In genomic region chr17:25518144-25518543, GRCm38 (mm10) we compare ENCODE assay signal across 8 mouse cellular contexts. TPM values are rescaled to one million over a fixed set of nuclear protein-coding genes. Genes with fewer than 3 reads are reported as not detected.
DNase-seq lines count a peak whose midpoint lies in the region; ATAC-seq and TF ChIP-seq lines count a peak whose summit lies in the region.

No protein-coding gene starts in this region.

- DNase-seq in gastrocnemius, postnatal 14 days = peak; percentile 43
- no peak for DNase-seq in gastrocnemius, postnatal 25 days
- peak; percentile 18 to 43 for DNase-seq in frontal cortex, adult 2 months (ENCODE audit: extremely low spot score in 1 of 2, low spot score in 1 of 2)
- peak; percentile 41 to 71 for DNase-seq in left cerebral cortex, postnatal 10 days (ENCODE audit: extremely low spot score in 1 of 2, low spot score in 2 of 2)
- peak; percentile 43 for DNase-seq in right cerebral cortex, postnatal 14 days
- DNase-seq in lung, postnatal 0 days (ENCODE audit: low spot score) = no peak
- no peak for DNase-seq in urinary bladder, postnatal 25 days (ENCODE audit: low spot score)

- H3K4me1 ChIP-seq in lung, postnatal 0 days (ENCODE audit: insufficient read depth, low read depth, low read length) = no peaks in the 10 kb centered on the region

- H3K36me3 ChIP-seq in lung, postnatal 0 days (ENCODE audit: insufficient read depth, low read length) = no peaks in the 10 kb centered on the region

- H3K4me2 ChIP-seq in lung, postnatal 0 days (replicated peaks; ENCODE audit: low read depth, low read length) = no peak overlapping the region

- intact Hi-C loops in gastrocnemius, postnatal 14 days (cut with DNase I; ENCODE audit: low total_unique reads) = no loop called here
- intact Hi-C loops in left cerebral cortex, postnatal 10 days (cut with DNase I) = loop anchor here (5.0 kb wide), 1 partner anchor 39 kb away; no protein-coding TSS in a partner anchor

- ATAC-seq in CD4-positive, CD25-positive, alpha-beta regulatory T cell, adult 4 months = no peak
- no peak for ATAC-seq in lung, postnatal 0 days

- no peak overlapping the region for H3K27ac ChIP-seq in lung, postnatal 0 days (ENCODE audit: low read length)

- H3K9ac ChIP-seq in lung, postnatal 0 days (replicated peaks; ENCODE audit: low read depth) = no peak overlapping the region

- no peaks in the 10 kb centered on the region for H3K9me3 ChIP-seq in lung, postnatal 0 days (ENCODE audit: low read length)

- TF ChIP-seq EP300 in lung, postnatal 0 days (IDR thresholded peaks at IDR 0.05) = no peak

- no peak overlapping the region for H3K4me3 ChIP-seq in lung, postnatal 0 days (ENCODE audit: low read depth, low read length)

- no peaks in the 10 kb centered on the region for H3K27me3 ChIP-seq in lung, postnatal 0 days (replicated peaks; ENCODE audit: insufficient read depth, low read length)

- WGBS in lung, postnatal 0 days = 84% methylated on average over 11 of the region's 17 CpGs

- no peak for TF ChIP-seq CTCF in lung, postnatal 0 days (IDR thresholded peaks at IDR 0.05)

RNA-seq across cellular contexts. Expression of gene Sstr5, which starts 21.1 kb away (rescaled TPM):
- total RNA-seq in gastrocnemius, postnatal 14 days (2021) = not detected
- not detected for total RNA-seq in gastrocnemius, postnatal 25 days (2021)
- 0.08 and 0.11 TPM in 2 replicates for polyA plus RNA-seq in frontal cortex, adult 2 months (2012; rRNA removed)
- under 1 TPM; 0.34 to 0.55 TPM for total RNA-seq in left cerebral cortex, postnatal 10 days (2021)
- not detected for polyA plus RNA-seq in CD4-positive, CD25-positive, alpha-beta regulatory T cell, adult 4 months (2017; shearing (Covaris generic))
- polyA plus RNA-seq in lung, postnatal 0 days (2015; fragmentation: Nextera tagmentation; extraction: Ambion mirVana) = 0.05 TPM in 1 of 2 replicates, not detected in the other

RNA-seq across cellular contexts. Expression of gene Sox8, which starts 52.3 kb away (rescaled TPM):
- total RNA-seq in gastrocnemius, postnatal 14 days (2021) = 1 to 10 TPM; 7.2 to 8.8 TPM
- total RNA-seq in gastrocnemius, postnatal 25 days (2021) = 1 to 10 TPM; 1.4 to 2.3 TPM
- polyA plus RNA-seq in frontal cortex, adult 2 months (2012; rRNA removed) = 41.2 and 43.2 TPM in 2 replicates
- 10 to 100 TPM; 45.3 to 56.2 TPM for total RNA-seq in left cerebral cortex, postnatal 10 days (2021)
- not detected for polyA plus RNA-seq in CD4-positive, CD25-positive, alpha-beta regulatory T cell, adult 4 months (2017; shearing (Covaris generic))
- 0.19 and 0.24 TPM in 2 replicates for polyA plus RNA-seq in lung, postnatal 0 days (2015; fragmentation: Nextera tagmentation; extraction: Ambion mirVana)

Comparison
In these comparisons a context has a peak if more than half of its experiments do, and no peak if none do; other contexts are left out.
1. DNase-seq: peak in gastrocnemius, postnatal 14 days (single experiment), frontal cortex, adult 2 months (2 of 2), left cerebral cortex, postnatal 10 days (2 of 2) and right cerebral cortex, postnatal 14 days (single experiment); none in gastrocnemius, postnatal 25 days (single experiment), lung, postnatal 0 days (single experiment) and urinary bladder, postnatal 25 days (single experiment).
2. RNA of gene Sox8, which starts 52.3 kb away (total RNA-seq): 45.3 to 56.2 TPM in left cerebral cortex, postnatal 10 days; 7.2 to 8.8 TPM in gastrocnemius, postnatal 14 days and 1.4 to 2.3 TPM in gastrocnemius, postnatal 25 days; every median in the first group is over 4 times any median in the second.